Mouse (Mus musculus): ENCODE results near the gene Ahnak2. TPM values are rescaled to one million over a fixed set of nuclear protein-coding genes. Genes with fewer than 3 reads are reported as not detected.

Ahnak2 gene
- total and polyA plus RNA-seq, 3 experiments = 3.1 to 27.7 (median 14.6) TPM

DNA sequence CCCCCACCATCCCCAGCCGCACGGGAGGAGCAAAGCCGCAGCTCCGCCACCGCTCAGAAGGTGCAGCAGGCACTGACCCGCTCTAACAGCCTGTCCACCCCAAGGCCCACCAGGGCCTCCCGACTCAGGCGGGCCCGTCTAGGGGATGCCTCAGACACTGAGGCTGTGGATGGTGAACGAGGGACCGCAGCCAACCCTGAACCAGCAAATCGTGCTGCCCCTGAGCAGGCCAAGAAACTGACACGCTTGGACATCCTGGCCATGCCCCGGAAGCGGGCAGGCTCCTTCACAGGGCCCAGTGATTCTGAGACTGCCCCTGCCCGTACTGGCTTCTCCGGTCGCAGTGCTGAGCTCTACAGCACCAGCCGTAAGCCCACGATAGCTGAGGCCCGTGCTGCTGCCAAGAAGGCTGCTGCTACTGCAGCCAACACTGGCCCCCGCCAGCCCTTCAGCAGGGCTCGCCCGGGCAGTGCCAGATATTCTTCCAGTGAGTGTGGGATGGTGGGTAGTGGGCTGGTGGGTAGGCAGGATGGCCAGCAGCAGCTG lies 63.4 kb downstream of the Ahnak2 start:
- Histone ChIP-seq H3K4me3 (replicated peaks in 1 of 3; ENCODE audit: low read depth in 2 of 3, low read length in 2 of 3, poor library complexity in 1 of 3) (no peak overlapping the region), H3K4me1 (ENCODE audit: control insufficient read depth in 1 of 2, insufficient read depth in 2 of 2) (peaks cover 9 to 29% of the 10 kb centered on the region in 2 experiments), H3K4me2 (ENCODE audit: insufficient read depth, low read depth, poor library complexity, severe bottlenecking) (no peak overlapping the region), H3K27me3 (replicated peaks) (no peaks in the 10 kb centered on the region), H3K27ac (ENCODE audit: insufficient read depth, low read depth) (no peak overlapping the region), H3K9ac (ENCODE audit: insufficient read depth, low read depth) (no peak overlapping the region), H3K79me2 (replicated peaks; ENCODE audit: control insufficient read depth, extremely low read depth, insufficient read depth, poor library complexity, severe bottlenecking) (no peaks in the 10 kb centered on the region), H3K9me3 (replicated peaks; ENCODE audit: low read length) (no peaks in the 10 kb centered on the region), H3K36me3 (replicated peaks in 1 of 2; ENCODE audit: control insufficient read depth in 1 of 2, insufficient read depth in 1 of 2, low read length in 1 of 2) (peaks cover 36 to 55% of the 10 kb centered on the region in 2 experiments)
- in situ Hi-C loops (cut with MboI; ENCODE audit: low pct_ligation_motif_present, low pct_unique_long_range_greater_than_20kb, low sequenced_read_pairs) = no loop called here
- TF ChIP-seq MAX (IDR thresholded peaks at IDR 0.05; ENCODE audit: low read length) (no peak), SMC3 (IDR thresholded peaks at IDR 0.05; ENCODE audit: low read depth, low read length) (no peak), JUND (conservative IDR thresholded peaks at IDR 0.05; ENCODE audit: low read depth, low read length) (no peak), SIN3A (IDR thresholded peaks at IDR 0.05; ENCODE audit: low read length) (no peak), MYC (IDR thresholded peaks at IDR 0.05; ENCODE audit: low read depth, low read length) (no peak), USF2 (conservative IDR thresholded peaks at IDR 0.05; ENCODE audit: low read depth, low read length) (no peak), NRF1 (IDR thresholded peaks at IDR 0.05; ENCODE audit: low read depth, low read length) (no peak)
- dilution Hi-C loops (cut with MboI; ENCODE audit: extremely low pct_ligation_motif_present, extremely low pct_unique_long_range_greater_than_20kb, low sequenced_read_pairs) = no loop called here
- DNase-seq (ENCODE audit: extremely low read depth) = no peak

DNA sequence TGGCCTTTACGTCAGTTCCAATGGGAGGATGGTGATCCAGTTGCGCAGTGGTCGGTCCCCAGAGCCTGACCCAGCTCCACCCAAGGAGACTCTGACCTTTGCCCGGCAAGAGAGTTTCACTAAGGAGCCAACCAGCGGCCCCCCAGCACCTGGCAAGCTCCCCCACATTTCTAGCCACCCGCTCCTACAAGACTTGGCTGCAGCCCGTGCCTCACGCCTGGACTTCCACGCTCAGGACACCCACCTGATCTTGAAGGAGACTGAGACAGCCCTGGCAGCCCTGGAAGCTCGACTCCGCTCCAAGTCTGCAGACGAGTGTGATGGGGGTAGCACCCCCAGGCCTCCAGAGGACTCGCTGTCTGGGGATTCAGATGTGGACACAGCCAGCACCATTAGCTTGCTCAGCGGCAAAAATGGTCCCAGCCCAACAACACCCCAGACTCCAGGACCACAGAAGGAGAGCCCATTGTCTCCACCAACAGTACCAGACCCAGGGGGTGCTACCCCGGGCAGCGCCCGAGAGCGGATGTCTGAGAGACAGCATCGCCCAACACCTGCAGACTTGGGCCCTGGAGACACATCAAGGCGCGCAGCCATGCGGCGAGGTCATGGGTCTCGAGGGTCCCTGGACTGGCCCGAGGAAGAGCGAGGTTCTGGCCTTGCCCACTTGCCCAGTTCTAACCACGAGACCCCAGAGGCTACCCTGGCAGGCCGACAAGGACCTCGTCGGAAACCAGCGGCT lies 64.0 kb downstream of the Ahnak2 start:
- Histone ChIP-seq H3K27ac (ENCODE audit: insufficient read depth, low read depth) (no peak overlapping the region), H3K4me2 (ENCODE audit: insufficient read depth, low read depth, poor library complexity, severe bottlenecking) (no peak overlapping the region), H3K9ac (ENCODE audit: insufficient read depth, low read depth) (no peak overlapping the region), H3K36me3 (replicated peaks in 1 of 2; ENCODE audit: control insufficient read depth in 1 of 2, insufficient read depth in 1 of 2, low read length in 1 of 2) (peaks cover 36 to 56% of the 10 kb centered on the region in 2 experiments), H3K4me3 (replicated peaks in 1 of 3; ENCODE audit: low read depth in 2 of 3, low read length in 2 of 3, poor library complexity in 1 of 3) (no peak overlapping the region), H3K9me3 (replicated peaks; ENCODE audit: low read length) (no peaks in the 10 kb centered on the region), H3K4me1 (ENCODE audit: control insufficient read depth in 1 of 2, insufficient read depth in 2 of 2) (peaks cover 9 to 29% of the 10 kb centered on the region in 2 experiments), H3K27me3 (replicated peaks) (no peaks in the 10 kb centered on the region), H3K79me2 (replicated peaks; ENCODE audit: control insufficient read depth, extremely low read depth, insufficient read depth, poor library complexity, severe bottlenecking) (no peaks in the 10 kb centered on the region)
- DNase-seq (ENCODE audit: extremely low read depth) = no peak
- dilution Hi-C loops (cut with MboI; ENCODE audit: extremely low pct_ligation_motif_present, extremely low pct_unique_long_range_greater_than_20kb, low sequenced_read_pairs) (no loop called here), in situ Hi-C loops (cut with MboI; ENCODE audit: low pct_ligation_motif_present, low pct_unique_long_range_greater_than_20kb, low sequenced_read_pairs) (no loop called here)
- TF ChIP-seq ELF1 (IDR thresholded peaks at IDR 0.05; ENCODE audit: low read depth, low read length) (no peak), ZC3H11A (IDR thresholded peaks at IDR 0.05; ENCODE audit: low read depth, low read length) (no peak), GABPA (IDR thresholded peaks at IDR 0.05; ENCODE audit: insufficient replicate concordance, low read depth, low read length) (no peak), TCF12 (IDR thresholded peaks at IDR 0.05; ENCODE audit: low read depth, low read length) (no peak), UBTF (IDR thresholded peaks at IDR 0.05; ENCODE audit: low read depth, low read length) (no peak), CHD1 (IDR thresholded peaks at IDR 0.05; ENCODE audit: low read depth, low read length) (no peak), POLR2A (IDR thresholded peaks at IDR 0.05; ENCODE audit: low read depth, low read length) (no peak), CTCF (conservative IDR thresholded peaks at IDR 0.05 in 1 of 2, IDR thresholded peaks at IDR 0.05 in 1 of 2; ENCODE audit: low read depth in 2 of 2, low read length in 2 of 2) (no peak), E2F4 (IDR thresholded peaks at IDR 0.05; ENCODE audit: insufficient replicate concordance, low read depth, low read length) (no peak), IRF4 (IDR thresholded peaks at IDR 0.05; ENCODE audit: low read depth, low read length) (no peak), MAFK (IDR thresholded peaks at IDR 0.05; ENCODE audit: insufficient replicate concordance, low read length) (no peak), POLR2AphosphoS2 (IDR thresholded peaks at IDR 0.05; ENCODE audit: low read depth, low read length) (no peak), MXI1 (IDR thresholded peaks at IDR 0.05; ENCODE audit: low read depth, low read length) (no peak), ZMIZ1 (IDR thresholded peaks at IDR 0.05; ENCODE audit: low read depth, low read length) (no peak), CHD2 (IDR thresholded peaks at IDR 0.05; ENCODE audit: low read length) (no peak), ETS1 (conservative IDR thresholded peaks at IDR 0.05; ENCODE audit: low read depth, low read length) (no peak), MAZ (IDR thresholded peaks at IDR 0.05; ENCODE audit: low read depth, low read length) (no peak), BHLHE40 (IDR thresholded peaks at IDR 0.05; ENCODE audit: low read depth, low read length) (no peak), HCFC1 (IDR thresholded peaks at IDR 0.05; ENCODE audit: low read depth, low read length) (no peak)

All from CH12.LX (cell line).